Mouse (Mus musculus) E14TG2a.4 (cell line): Measurements from ENCODE around the gene Grip1.

Experiments used
- CTCF ChIP-seq: conservative IDR thresholded peaks from 2 replicates; pipeline ENCODE4 v1.5.1; 2014; ENCODE audit warnings: low read length
- NANOG ChIP-seq: IDR thresholded peaks from 2 replicates; pipeline ENCODE4 v1.6.1; 2014; ENCODE audit warnings: borderline replicate concordance, low read length, mixed read lengths

DNA sequence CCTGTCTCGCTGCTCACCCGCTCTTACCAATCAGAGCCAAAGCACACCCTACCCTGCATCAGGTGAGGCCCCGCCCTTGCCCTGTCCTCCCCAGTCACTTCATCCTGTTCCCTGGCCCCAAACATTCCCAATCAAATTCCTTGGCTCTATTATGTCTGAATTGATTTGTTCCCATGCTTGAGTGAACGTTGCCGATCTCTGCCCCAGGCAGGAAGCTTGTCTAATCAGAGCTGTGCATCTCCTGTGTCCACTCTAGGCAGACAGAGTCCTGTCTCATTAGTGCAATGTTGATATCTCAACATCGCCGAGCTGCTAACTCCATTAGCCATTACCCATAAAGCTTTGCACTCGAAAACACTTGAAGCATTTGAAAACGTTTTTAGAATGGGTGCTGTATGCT lies 210.0 kb downstream of the Grip1 start:
- TF ChIP-seq CTCF, result no peak
- no peak for TF ChIP-seq NANOG
